Mouse (Mus musculus) left cerebral cortex, adult 8-10 months (tissue): ENCODE results near the gene Mark2. TPM values are rescaled to one million over a fixed set of nuclear protein-coding genes. Genes with fewer than 3 reads are reported as not detected.

Experiments used
- DNase-seq, 2 experiments: peaks; one replicate each; pipeline ENCODE4 v3.0.0; 2022; ENCODE audit warnings: low spot score in 2 of 2
- total RNA-seq, 4 experiments: library from RNA; stranded (reverse); gene quantifications; 2 replicates each; pipeline ENCODE4 v1.2.4; 2022

Gene Mark2
- total RNA-seq, 4 experiments from 2014 or later = 126 to 144 (median 137) TPM

DNA sequence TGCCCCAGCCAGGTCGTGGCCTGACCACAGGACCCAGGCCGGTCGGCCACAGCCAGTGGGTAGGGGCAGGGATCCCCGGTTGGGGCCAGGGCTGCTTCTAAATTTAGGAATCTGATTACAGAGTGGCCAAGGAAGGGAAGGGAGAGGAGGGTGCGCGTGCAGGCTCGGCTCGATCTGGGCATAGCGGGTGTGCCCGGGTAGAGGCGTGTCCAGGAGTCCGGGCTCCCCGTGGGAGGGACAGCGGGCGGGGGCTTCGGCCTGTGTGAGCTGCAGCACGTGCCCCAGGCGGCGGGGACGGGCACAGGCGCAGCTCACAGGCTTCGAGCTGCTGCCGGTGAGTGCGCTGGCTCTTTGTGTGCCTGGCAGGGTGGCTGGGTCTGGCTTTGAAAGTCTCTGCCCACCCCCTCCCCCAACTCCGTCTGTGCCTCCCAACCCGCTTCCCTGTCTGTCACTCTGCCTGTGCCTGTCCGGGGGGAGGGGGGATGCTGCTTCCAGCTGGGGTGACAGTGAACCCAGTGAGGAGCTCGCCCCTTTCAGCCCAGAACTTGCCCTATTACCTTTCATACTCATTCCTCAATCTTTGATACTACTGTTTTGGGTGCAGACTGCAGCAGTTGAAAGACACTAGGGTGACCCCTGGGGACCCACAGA, 74.4 kb downstream of the Mark2 start, which contains the start of gene Rcor2:
Gene Rcor2, plus strand, starts transcription at position 235 of the 651 bp plus-strand sequence.
- no peak for DNase-seq

DNA sequence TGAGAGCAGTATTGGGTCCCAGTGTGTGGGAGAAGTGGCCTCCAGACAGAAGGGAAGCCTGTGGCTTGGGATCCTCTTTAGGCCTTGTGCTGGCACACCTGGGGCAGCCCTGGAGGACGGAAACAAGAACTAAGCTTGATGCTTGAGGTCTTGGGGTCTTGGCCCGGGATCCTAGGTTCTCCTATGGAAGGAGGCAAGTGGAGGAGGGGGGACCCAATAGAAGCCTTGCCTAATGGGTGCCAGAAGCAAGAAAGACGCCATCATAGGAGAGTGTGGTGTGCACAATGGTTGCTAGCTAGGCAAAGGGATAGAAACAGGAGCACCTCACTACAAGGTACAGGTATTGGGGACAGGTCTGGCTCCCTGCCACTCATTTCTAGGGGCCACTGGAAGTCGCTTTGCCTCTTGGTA, 75.2 kb downstream of the Mark2 start:
- no peak for DNase-seq

DNA sequence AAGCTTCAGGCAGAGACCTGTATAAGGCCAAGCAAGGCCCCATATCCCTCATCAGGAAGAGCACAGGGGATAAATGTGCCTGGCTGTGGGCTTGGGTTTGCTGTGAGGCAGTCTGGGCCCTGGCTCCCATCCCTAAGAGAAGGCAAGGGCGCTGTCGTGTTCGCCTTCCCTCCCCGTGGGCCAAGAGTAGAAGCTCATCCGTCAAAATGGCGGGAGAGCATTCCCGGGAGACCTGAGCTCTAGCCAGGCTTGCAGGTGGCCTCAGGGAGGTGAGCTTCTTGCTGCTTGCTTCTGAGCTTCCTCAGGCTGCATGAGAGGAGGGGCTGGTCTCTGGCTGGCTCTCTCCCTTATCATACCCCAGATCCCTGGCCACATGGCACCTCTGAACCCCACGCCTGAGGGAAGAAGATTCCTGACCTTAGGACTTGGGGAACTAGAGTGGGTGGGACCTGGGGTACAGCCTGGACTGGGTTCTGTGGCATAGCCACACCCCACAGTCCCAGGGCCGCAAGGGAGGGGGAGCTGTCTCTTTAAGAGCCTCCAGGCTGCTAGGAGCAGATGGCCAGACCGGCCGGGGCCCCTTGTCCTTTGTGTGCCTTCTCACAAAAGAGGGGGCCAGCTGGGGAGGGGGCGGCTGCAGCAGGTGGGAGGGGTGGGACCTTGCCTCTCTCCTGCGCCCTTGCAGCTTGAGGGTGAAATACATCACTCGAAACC, 76.0 kb downstream of the Mark2 start:
- DNase-seq = no peak

DNA sequence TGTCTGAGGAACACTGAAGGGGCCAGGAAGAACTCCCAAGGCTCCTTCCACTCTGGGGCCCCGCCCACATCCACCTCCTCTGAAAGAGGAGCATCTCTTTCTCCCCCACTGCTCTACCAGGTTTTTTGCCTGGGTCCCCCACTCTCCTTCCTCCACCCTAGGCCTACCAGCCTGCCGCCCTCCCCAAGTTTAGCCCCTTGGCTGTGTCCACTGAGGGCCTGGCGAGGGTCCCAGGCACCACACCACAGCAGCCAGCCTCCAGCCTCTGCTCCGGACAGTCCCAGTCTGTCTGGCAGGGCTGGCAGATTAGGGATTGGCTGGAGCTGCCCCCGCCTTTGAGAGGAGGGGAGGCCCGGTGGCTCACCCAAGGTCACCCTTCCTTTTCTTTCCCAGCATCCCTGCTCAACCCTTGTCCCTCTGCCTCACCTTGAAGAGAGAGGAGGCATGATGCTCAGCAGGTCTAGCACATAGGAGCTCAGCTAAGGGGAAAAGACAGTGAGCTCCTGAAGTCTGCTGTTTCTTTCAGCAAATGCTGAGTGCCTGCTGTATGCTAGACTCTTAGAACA, 76.8 kb downstream of the Mark2 start:
- DNase-seq = no peak

DNA sequence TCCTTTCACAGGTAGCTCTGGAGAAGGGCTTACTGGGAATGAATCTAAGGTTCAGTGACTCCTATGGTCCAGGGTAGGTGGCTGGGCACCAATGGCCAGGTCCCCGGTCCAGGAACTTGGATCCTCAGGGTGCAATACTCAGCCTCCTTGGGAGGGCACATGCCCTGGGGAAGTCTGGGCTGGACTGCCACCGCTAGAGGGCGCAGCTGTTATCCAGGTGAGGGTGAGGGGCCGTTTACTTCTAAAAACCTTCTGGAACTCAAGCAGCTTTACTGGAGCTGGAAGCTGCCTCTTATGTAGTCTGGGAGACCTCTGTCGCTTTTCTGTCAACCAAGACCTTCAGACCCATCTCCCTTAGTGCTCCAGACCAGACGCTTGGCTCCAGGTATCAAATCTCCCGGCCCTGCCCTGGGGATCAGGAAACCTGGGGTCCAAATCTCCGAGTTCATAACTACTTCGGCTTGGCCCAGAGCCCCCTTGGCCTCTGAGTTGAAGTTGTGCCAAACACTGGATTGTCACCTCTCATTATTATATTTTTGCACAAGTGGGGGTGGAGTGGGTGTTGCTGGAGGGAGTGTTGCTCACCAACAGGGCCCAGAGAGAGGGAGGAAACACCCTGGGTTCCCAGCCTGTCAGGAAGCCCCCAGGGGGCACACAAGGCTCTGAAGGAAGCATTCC, 77.4 kb downstream of the Mark2 start:
- no peak for DNase-seq

DNA sequence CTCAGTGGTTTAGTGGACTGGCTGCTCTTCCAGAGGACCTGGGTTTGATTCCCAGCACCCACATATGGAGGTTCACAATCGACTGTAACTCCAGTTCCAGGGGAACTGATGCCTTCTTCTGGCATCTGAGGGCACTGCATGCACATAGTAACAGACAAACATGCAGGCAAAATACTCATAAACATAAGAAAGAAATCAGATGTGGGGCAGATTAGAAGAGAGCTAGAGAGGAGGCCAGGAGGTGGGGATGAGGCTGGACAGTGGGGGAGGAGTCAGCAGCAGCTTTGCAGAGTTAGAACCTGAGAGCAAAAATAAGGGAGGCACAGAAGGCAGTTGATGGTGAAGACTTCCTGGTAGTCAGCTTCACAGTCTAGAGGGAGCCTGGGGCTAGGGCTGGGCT, 79.1 kb downstream of the Mark2 start:
- DNase-seq = no peak

DNA sequence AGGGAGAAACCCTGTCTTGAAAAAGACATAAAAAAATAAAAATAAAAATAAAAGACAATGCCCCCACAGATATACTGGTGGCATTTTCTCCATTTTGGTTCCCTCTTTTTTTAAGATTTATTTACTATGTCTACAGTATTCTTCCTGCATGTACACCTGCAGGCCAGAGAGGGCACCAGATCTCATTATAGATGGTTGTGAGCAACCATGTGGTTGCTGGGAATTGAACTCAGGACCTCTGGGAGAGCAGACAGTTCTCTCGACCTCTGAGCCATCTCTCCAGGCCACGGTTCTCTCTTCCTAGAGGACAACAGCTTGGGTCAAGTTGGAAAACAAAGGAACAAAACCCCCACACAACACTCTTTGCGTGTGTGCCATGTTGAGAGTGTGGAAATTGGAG, 79.7 kb downstream of the Mark2 start:
- no peak for DNase-seq

DNA sequence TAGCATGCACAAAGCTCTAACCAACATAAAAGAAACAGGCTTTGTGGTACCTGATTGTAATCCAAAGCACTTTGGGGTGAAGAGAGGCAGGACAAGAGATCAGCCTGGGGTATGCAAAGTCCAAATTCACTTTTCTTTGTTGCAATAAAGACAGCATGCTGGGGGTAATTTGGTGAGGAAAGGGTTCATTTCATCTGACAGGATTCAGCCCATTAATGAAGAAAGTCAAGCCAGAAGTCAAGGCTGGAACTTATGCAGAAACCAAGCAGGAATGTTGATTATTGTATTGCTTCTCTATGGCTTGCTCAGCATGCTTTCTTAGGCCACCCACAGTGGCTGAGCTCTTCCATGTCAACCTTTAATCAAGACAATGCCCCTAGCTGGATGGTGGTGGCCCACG, 80.2 kb downstream of the Mark2 start:
- no peak for DNase-seq

DNA sequence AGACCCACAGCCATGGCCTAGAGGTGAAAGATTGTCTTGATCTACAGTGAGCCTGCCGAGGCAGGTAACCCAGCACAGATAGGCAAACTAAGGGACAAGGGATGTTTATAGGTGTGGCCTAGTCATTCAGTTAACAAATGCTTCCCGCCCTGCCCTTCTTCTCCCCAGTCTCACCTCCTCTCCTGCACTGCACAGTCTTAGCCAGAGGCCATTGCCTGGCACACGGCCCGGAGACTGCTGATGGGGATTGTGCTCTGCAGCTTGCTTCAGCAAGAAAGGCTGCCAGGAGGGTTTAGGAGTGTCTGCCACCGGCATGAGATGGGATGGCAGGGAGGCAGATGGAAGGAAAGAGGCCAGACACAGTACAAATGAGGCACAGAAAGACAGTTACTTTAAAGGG, 83.8 kb downstream of the Mark2 start:
- DNase-seq = no peak

DNA sequence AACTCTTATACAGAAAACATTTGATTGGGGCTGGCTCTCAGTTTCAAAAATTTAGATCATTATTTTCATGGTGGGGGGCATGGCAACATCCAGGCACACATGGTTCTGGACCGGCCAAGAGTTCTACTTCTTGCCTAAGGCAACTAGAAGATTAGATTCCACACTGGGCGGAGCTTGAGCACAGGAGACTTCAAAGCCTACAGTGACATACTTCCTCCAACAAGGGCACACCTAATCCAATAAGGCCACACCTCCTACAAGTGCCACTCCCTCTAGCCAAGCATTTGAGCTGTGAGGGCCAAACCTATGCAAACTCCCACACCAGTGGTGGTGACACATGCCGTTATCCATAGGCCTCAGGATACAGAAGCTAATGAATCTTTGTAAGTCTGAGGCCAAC, 95.6 kb downstream of the Mark2 start:
- DNase-seq = no peak

DNA sequence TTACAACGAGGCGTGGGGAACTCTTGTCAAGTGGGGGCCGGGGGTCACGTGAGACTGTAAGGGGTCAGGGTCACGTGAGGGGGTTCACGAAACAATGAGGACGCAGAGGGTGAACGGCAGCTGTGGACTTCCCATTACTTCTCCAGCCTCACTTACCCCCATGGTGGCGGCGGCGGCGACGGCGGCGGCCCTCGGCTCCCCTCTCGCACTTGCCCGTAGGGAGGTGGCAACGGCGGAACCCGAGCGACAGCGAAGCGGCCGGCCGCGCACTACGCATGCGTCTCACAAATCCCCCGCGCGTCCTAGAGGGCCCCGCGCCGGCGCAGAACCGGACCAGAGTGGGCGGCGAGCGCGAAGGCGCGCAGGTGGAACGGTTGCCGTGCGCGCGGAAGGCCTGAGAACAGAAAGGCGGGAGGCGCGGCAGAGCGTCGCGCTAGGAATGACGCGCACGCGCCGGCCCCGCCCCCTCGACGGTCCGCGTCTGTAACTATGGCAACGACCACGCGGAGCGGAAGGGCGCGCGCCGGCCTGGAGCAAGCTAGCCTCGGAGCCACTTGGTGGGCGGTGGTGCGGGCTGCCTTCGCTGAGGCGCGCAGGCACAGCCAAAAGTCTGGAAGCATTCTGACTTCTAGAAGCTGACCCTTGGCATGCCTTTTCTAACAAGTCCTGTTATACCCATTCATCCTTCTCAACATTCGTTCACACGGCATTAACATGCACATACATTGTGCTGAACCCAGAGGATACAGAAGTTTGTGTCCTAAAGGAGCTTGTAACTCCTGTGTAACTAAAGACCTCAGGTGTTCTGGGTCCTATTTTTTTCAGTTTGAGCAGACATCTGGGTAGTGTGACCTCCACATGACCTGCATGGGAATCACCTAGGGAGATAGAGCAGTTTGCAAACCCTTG, 100.6 kb downstream of the Mark2 start, which contains the start of gene Naa40:
Gene Naa40, minus strand, starts transcription at position 402 of the 909 bp plus-strand sequence.
- peak; percentile 84 to 94 for DNase-seq

DNA sequence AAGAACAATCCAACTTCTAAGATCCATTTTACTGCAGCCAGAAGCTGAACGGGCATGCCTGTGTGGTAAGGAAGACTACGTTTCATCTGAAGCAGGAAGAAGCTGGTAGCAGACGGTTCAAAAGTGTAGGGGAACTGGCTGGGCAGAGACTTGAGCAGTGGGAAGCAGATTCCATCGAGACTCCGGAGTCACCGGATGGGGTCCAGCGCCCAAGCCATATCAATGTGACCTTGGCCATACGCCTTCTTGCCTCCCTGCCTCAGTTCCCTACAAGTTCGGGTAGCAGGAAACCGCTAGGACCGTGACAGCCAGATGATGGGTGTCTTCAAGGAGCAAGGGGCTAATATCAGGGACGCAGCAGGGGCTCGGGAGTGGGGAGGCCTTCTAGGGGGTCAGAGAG, 101.4 kb downstream of the Mark2 start:
- no peak for DNase-seq

DNA sequence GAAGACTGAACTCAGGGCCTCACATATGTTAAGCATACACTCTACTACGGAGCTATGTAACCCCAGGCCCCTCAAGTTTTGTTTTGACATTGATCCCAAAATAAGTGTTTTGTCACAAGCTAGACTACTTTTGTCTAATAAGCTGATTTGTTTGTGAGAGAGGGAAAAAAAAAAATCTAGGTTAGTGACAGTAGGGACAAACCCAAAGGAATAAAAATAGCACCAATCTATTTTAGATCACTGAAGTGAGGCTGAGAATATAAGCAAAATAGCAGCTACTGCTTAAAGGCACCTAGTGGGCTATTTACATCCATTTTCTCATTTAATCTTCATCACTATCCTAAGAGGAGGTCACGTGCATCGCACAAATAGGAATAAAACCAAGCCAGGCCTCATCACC, 102.1 kb downstream of the Mark2 start:
- DNase-seq = no peak

DNA sequence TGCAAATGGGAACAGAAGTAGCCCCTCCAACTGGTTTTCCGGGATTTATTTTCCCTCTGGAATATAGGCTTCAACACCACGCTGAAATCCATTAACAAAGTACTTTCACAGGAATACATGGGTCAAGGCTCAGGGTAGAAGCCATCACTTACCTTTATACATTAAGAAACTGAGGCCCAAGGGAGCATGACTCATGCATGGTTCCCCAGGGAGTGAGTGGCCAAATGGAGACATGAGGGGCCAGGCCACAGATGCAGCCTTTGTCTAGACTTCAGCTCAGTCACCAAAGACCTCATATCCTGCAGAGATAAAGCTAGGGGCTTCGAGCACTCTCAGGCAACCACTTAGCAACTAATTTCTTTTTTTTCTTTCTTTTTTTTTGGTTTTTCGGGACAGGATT, 104.9 kb downstream of the Mark2 start:
- DNase-seq = no peak

DNA sequence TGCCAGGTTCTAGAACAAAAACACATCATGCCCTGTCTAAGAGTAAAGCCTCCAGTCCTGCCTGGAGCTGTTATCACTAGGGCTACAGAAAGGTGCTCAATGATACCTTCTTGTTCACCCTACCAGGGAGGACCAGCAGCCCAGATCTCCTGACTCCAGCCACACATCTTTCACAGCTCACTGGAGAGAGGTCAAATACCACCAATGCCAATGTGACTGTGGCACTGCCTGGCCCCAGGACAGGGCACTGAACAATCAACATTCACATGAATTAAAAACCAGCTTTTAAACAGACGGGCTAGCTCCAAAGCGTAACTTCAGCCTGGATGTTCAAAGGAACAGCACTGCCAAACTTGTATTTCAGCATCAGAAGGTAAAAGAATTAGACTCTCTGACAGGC, 105.6 kb downstream of the Mark2 start:
- DNase-seq = no peak

DNA sequence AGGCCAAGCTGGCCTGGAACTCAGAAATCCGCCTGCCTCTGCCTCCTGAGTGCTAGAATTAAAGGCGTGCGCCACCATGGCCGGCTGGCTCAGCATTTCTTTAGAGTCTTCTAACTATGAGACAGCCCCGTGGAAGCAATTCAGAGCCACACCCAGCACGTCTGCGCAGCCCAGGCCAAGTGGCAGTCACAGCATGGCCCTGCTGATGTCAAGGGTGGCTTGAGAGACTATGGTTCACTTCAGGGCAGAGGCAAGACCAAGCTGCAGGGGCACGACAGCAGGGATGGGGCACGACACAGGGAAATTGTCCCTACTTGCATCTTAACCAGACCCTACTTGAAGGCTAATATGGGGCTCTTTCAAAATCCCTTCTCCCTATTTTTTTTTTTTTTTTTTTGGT, 106.2 kb downstream of the Mark2 start:
- no peak for DNase-seq

DNA sequence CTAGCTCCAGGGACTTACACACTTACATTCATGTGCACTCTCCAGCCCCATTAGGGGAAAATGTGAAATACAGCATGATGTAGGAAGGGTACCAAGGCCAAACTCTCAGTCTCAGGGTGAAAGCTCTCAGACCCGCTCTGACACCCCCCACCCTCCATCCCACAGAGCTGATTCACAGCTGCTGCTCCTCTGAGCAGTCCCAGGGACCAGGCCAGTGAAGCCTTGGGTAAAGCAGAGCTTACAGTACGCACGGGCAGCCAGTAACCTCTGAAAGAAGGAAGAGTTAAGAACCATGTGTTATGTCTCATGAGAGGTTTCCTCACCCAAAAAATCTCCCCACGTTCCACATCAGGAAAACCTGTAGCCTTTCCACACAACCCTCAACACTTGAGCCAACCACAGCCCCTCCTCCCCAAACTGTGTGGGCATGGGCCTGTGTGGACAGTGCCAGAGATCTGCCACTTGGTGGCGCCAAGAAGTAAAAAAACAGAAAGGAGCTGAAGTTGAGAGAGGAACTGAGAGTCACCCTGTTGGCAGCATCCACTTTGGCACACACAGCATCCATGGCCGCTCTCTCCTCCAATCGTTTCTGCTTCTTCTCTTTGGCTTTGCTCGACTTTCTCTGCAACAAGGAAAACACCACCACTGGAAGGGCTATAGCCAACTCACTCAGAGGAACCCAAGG, 107.0 kb downstream of the Mark2 start:
- peak; percentile 62 to 67 for DNase-seq

DNA sequence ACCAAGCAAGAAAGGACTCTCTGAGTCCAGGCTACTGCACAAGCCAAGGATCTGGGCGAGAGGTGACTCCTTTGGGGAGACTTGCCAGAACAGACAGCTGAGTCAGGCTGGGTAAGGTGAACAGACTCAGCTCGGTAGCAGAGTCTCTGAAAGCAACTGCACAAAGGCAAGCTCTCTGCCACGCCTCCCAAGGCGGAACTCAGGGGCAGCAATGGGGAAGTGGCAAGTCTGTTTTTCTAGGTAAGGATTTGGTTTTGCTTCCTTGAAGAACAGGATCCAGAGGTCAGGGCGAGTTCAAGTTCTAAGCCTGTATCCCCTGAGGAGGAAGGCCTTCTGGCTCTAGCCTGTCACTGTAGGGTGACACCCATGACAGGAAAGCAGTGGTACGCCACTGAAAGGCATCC, 115.1 kb downstream of the Mark2 start:
- DNase-seq = no peak
